In the genomic region with DNA sequence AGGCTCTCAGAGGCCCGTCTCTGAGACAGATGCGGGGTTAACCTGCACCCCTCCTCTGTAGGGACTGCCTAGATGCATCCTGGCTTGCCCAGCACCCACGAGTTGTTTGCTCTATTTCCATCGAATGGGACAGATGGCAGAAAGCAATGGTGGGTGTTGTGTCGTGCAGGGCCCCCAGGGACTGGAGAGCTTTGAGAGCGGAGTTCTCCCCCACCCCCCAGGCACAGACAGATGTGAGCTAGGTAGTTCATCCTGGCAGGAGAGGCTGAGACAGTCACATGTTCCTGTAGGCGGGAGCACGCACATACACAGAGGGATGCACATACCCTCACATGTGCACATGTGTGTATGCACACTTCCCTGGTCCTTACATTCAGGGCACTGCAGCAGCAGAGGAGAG, we compare ENCODE assay signal across 20 mouse cellular contexts. TPM values are rescaled to one million over a fixed set of nuclear protein-coding genes. Genes with fewer than 3 reads are reported as not detected.
A peak's percentile ranks its signal among the peaks of the same experiment; 100 is the strongest.
DNase-seq lines count a peak whose midpoint lies in the region; ATAC-seq and TF ChIP-seq lines count a peak whose summit lies in the region.
"Had no signal": no experiment of that assay in that cellular context is flagged by ENCODE, and none has a peak within 500 bp of the region (broad histone marks: within the 10 kb centered on the region; RNA-seq: fewer than 3 reads in every experiment).

No protein-coding gene starts in this region.

- H3K27ac ChIP-seq in hindbrain, postnatal 0 days: no peak overlapping the region
- H3K27ac ChIP-seq in hindbrain, embryonic 11.5 days (ENCODE audit: low read depth, low read length): no peak overlapping the region
- H3K27ac ChIP-seq in cortical plate, adult 2 months (ENCODE audit: insufficient read depth, low read length): 0 out of 2 replicates have a peak overlapping the region, but pooled peaks have one; percentile 7
- H3K27ac ChIP-seq: hindbrain, embryonic 12.5 days; limb, embryonic 13.5 days; neural tube, embryonic 12.5 days had no signal

- H3K9ac ChIP-seq in hindbrain, postnatal 0 days (replicated peaks; ENCODE audit: low read length): no peak overlapping the region
- no peak overlapping the region for H3K9ac ChIP-seq in hindbrain, embryonic 11.5 days (ENCODE audit: low read depth, low read length)
- H3K9ac ChIP-seq: forebrain, postnatal 0 days; hindbrain, embryonic 12.5 days; limb, embryonic 13.5 days; liver, postnatal 0 days; neural tube, embryonic 12.5 days had no signal

- TF ChIP-seq POLR2A in cortical plate, adult 2 months (IDR thresholded peaks at IDR 0.05; ENCODE audit: extremely low read depth, insufficient read depth, low read length): no peak

- H3K4me1 ChIP-seq in hindbrain, postnatal 0 days (ENCODE audit: insufficient read depth, low read length): peaks cover 21% of the 10 kb centered on the region
- H3K4me1 ChIP-seq in hindbrain, embryonic 11.5 days (replicated peaks; ENCODE audit: control insufficient read depth, insufficient read depth, low read length): peaks cover 2% of the 10 kb centered on the region; the same call in 1 of the 2 replicates
- H3K4me1 ChIP-seq in cortical plate, adult 2 months (ENCODE audit: control insufficient read depth, insufficient read depth, low read length): peaks cover 2% of the 10 kb centered on the region

- no peaks in the 10 kb centered on the region for H3K9me3 ChIP-seq in hindbrain, postnatal 0 days (ENCODE audit: low read length)
- no peaks in the 10 kb centered on the region for H3K9me3 ChIP-seq in hindbrain, embryonic 11.5 days (ENCODE audit: control insufficient read depth, low read length)
- H3K9me3 ChIP-seq: hindbrain, embryonic 12.5 days; limb, embryonic 13.5 days; neural tube, embryonic 12.5 days had no signal

- ATAC-seq in hindbrain, postnatal 0 days: no peak
- no peak for ATAC-seq in hindbrain, embryonic 11.5 days (ENCODE audit: low FRiP score)
- ATAC-seq: forebrain, postnatal 0 days; liver, postnatal 0 days; midbrain, embryonic 16.5 days had no signal

- no peak for TF ChIP-seq CTCF in hindbrain, postnatal 0 days (IDR thresholded peaks at IDR 0.05; ENCODE audit: low read depth)
- no peak for TF ChIP-seq CTCF in cortical plate, adult 2 months (IDR thresholded peaks at IDR 0.05; ENCODE audit: extremely low read depth, insufficient read depth, low read length)

- peak overlapping the region; percentile 1; the same call in 1 of the 2 replicates for H3K4me2 ChIP-seq in hindbrain, postnatal 0 days (ENCODE audit: low read depth, low read length)
- no peak overlapping the region for H3K4me2 ChIP-seq in hindbrain, embryonic 11.5 days (replicated peaks; ENCODE audit: low read depth, low read length)
- H3K4me2 ChIP-seq: hindbrain, embryonic 12.5 days; limb, embryonic 13.5 days; neural tube, embryonic 12.5 days had no signal

- H3K36me3 ChIP-seq in hindbrain, postnatal 0 days (ENCODE audit: insufficient read depth, low read length): no peaks in the 10 kb centered on the region
- no peaks in the 10 kb centered on the region for H3K36me3 ChIP-seq in hindbrain, embryonic 11.5 days (ENCODE audit: control insufficient read depth, insufficient read depth, low read length)
- H3K36me3 ChIP-seq: hindbrain, embryonic 12.5 days; limb, embryonic 13.5 days; neural tube, embryonic 12.5 days had no signal

- H3K27me3 ChIP-seq in hindbrain, postnatal 0 days (ENCODE audit: insufficient read depth, low read length): no peaks in the 10 kb centered on the region
- no peaks in the 10 kb centered on the region for H3K27me3 ChIP-seq in hindbrain, embryonic 11.5 days (ENCODE audit: control insufficient read depth, insufficient read depth, low read length)
- H3K27me3 ChIP-seq: limb, embryonic 13.5 days; neural tube, embryonic 12.5 days had no signal

- WGBS in hindbrain, postnatal 0 days: 66% methylated on average over 8 of the region's 8 CpGs
- WGBS in hindbrain, embryonic 11.5 days: 79% methylated on average over 8 of the region's 8 CpGs

- no peak overlapping the region for H3K4me3 ChIP-seq in hindbrain, postnatal 0 days (ENCODE audit: low read length)
- no peak overlapping the region for H3K4me3 ChIP-seq in hindbrain, embryonic 11.5 days (ENCODE audit: low read depth, low read length)
- peak overlapping the region; percentile 3; the same call in 1 of the 2 replicates for H3K4me3 ChIP-seq in cortical plate, adult 2 months (ENCODE audit: insufficient read depth, low read length)
- H3K4me3 ChIP-seq: hindbrain, embryonic 12.5 days; limb, embryonic 13.5 days; neural tube, embryonic 12.5 days had no signal

- DNase-seq in hindbrain, postnatal 0 days (ENCODE audit: low spot score): no peak
- no peak for DNase-seq in hindbrain, embryonic 11.5 days (ENCODE audit: low spot score)
- DNase-seq in left cerebral cortex, adult 18-20 months (ENCODE audit: low spot score in 2 of 2): peak; percentile 69 to 73
- peak; percentile 83 for DNase-seq in telencephalon, adult 2 months (ENCODE audit: low read depth, low spot score)
- DNase-seq in heart, adult 11 months: no peak
- no peak for DNase-seq in embryo, embryonic 9.5 days (ENCODE audit: extremely low spot score)
- DNase-seq: adrenal gland, postnatal 10 days; forebrain, postnatal 0 days; kidney, adult 18-20 months; kidney, postnatal 4 days; liver, postnatal 0 days; lung, postnatal 36 days had no signal

RNA-seq across cellular contexts. Expression of gene Kcnip3, which starts 4.8 kb away (rescaled TPM):
- total RNA-seq in hindbrain, postnatal 0 days (2014; rRNA removed): 34.7 and 39.0 TPM in 2 replicates
- 12.4 and 13.8 TPM in 2 replicates for polyA plus RNA-seq in hindbrain, postnatal 0 days (2015; fragmentation: Nextera tagmentation; extraction: Ambion mirVana)
- polyA plus RNA-seq in hindbrain, embryonic 11.5 days (2014; fragmentation: Nextera tagmentation; extraction: Ambion mirVana): 2.6 and 3.4 TPM in 2 replicates
- 109 and 110 TPM in 2 replicates for polyA plus RNA-seq in cortical plate, adult 2 months (2012; rRNA removed)
- total RNA-seq in left cerebral cortex, adult 18-20 months (2021): 100 to 1,000 TPM; 114 to 130 TPM
- total RNA-seq: MEL had no signal

RNA-seq across cellular contexts. Expression of gene Prom2, which starts 24.2 kb away (rescaled TPM):
- total RNA-seq in hindbrain, postnatal 0 days (2014; rRNA removed): 0.07 and 0.10 TPM in 2 replicates
- polyA plus RNA-seq in hindbrain, postnatal 0 days (2015; fragmentation: Nextera tagmentation; extraction: Ambion mirVana): 0.10 and 0.32 TPM in 2 replicates
- polyA plus RNA-seq in hindbrain, embryonic 11.5 days (2014; fragmentation: Nextera tagmentation; extraction: Ambion mirVana): 0.40 and 0.86 TPM in 2 replicates
- polyA plus RNA-seq in cortical plate, adult 2 months (2012; rRNA removed): 0.17 and 0.21 TPM in 2 replicates
- under 1 TPM; 0.49 to 0.53 TPM for total RNA-seq in left cerebral cortex, adult 18-20 months (2021)
- total RNA-seq: forebrain, postnatal 0 days; gastrocnemius, postnatal 4 days; MEL had no signal
- polyA plus RNA-seq: forebrain, postnatal 0 days; heart, embryonic 14.5 days; liver, postnatal 0 days had no signal

Comparison
In these comparisons a context has a peak if more than half of its experiments do, and no peak if none do; other contexts are left out.
1. DNase-seq: peak in left cerebral cortex, adult 18-20 months (2 of 2) and telencephalon, adult 2 months (single experiment); none in hindbrain, postnatal 0 days (single experiment), hindbrain, embryonic 11.5 days (single experiment), heart, adult 11 months (single experiment) and embryo, embryonic 9.5 days (single experiment).